ENCODE assay signal across 8 mouse cellular contexts in genomic region chr7:19362276-19362675, GRCm38 (mm10). TPM values are rescaled to one million over a fixed set of nuclear protein-coding genes. Genes with fewer than 3 reads are reported as not detected.
DNase-seq lines count a peak whose midpoint lies in the region; ATAC-seq and TF ChIP-seq lines count a peak whose summit lies in the region.

No protein-coding gene starts in this region.

- DNase-seq in kidney, adult 18-20 months: no peak
- DNase-seq in embryonic facial prominence, embryonic 14.5 days (ENCODE audit: low spot score): no peak
- DNase-seq in heart, postnatal 4 days: peak; percentile 49
- DNase-seq in adrenal gland, postnatal 14 days: no peak
- DNase-seq in spleen, postnatal 36 days (ENCODE audit: low spot score in 2 of 2): no peak
- DNase-seq in layer of hippocampus, adult 9-10 months (ENCODE audit: low spot score): no peak

- H3K9ac ChIP-seq in kidney, embryonic 15.5 days: no peak overlapping the region
- no peak overlapping the region for H3K9ac ChIP-seq in embryonic facial prominence, embryonic 14.5 days (ENCODE audit: low read depth, low read length)

- 0 out of 2 replicates have a peak, but pooled peaks cover 7% of the 10 kb centered on the region for H3K27me3 ChIP-seq in kidney, embryonic 15.5 days
- no peaks in the 10 kb centered on the region for H3K27me3 ChIP-seq in embryonic facial prominence, embryonic 14.5 days (replicated peaks; ENCODE audit: control insufficient read depth, insufficient read depth, low read length)
- no peaks in the 10 kb centered on the region for H3K27me3 ChIP-seq in myocyte (ENCODE audit: control insufficient read depth, insufficient read depth, insufficient read length)

- no peak for TF ChIP-seq POLR2A in myocyte (IDR thresholded peaks at IDR 0.05; ENCODE audit: insufficient read length, low read depth)

- H3K36me3 ChIP-seq in kidney, embryonic 15.5 days: peaks cover 9% of the 10 kb centered on the region
- H3K36me3 ChIP-seq in embryonic facial prominence, embryonic 14.5 days (ENCODE audit: control insufficient read depth, insufficient read depth, low read length): peaks cover under 1% of the 10 kb centered on the region; the same call in 1 of the 2 replicates
- no peaks in the 10 kb centered on the region for H3K36me3 ChIP-seq in myocyte (ENCODE audit: control insufficient read depth, insufficient read depth)

- 54% methylated on average over 4 of the region's 4 CpGs for WGBS in kidney, embryonic 15.5 days
- 36% methylated on average over 4 of the region's 4 CpGs for WGBS in embryonic facial prominence, embryonic 14.5 days

- no peak overlapping the region for H3K27ac ChIP-seq in kidney, embryonic 15.5 days
- no peak overlapping the region for H3K27ac ChIP-seq in embryonic facial prominence, embryonic 14.5 days (replicated peaks; ENCODE audit: low read depth, low read length)

- peaks cover 49% of the 10 kb centered on the region for H3K4me1 ChIP-seq in kidney, embryonic 15.5 days
- H3K4me1 ChIP-seq in embryonic facial prominence, embryonic 14.5 days (ENCODE audit: control insufficient read depth, insufficient read depth, low read length): peaks cover 8% of the 10 kb centered on the region; the same call in 1 of the 2 replicates

- H3K4me2 ChIP-seq in kidney, embryonic 15.5 days: peak overlapping the region; percentile 99
- peak overlapping the region; percentile 91 for H3K4me2 ChIP-seq in embryonic facial prominence, embryonic 14.5 days (ENCODE audit: low read depth, low read length)
- peak overlapping the region; percentile 82 for H3K4me2 ChIP-seq in myocyte (ENCODE audit: low read depth)

- ATAC-seq in kidney, embryonic 15.5 days (replicated peaks; ENCODE audit: low FRiP score): no peak
- no peak for ATAC-seq in embryonic facial prominence, embryonic 14.5 days (ENCODE audit: low read depth)

- H3K79me2 ChIP-seq in myocyte (ENCODE audit: control insufficient read depth, insufficient read depth): peaks cover 58% of the 10 kb centered on the region

- peak overlapping the region; percentile 34 for H3ac ChIP-seq in myocyte (ENCODE audit: control insufficient read depth, insufficient read length)

- 0 out of 2 replicates have a peak overlapping the region, but pooled peaks have one; percentile 86 for H3K4me3 ChIP-seq in kidney, embryonic 15.5 days (replicated peaks)
- peak overlapping the region; percentile 72 for H3K4me3 ChIP-seq in embryonic facial prominence, embryonic 14.5 days (ENCODE audit: low read depth, low read length)
- H3K4me3 ChIP-seq in myocyte: peak overlapping the region; percentile 90

- no peaks in the 10 kb centered on the region for H3K9me3 ChIP-seq in kidney, embryonic 15.5 days (replicated peaks)
- H3K9me3 ChIP-seq in embryonic facial prominence, embryonic 14.5 days (ENCODE audit: control insufficient read depth, low read length): no peaks in the 10 kb centered on the region

TF ChIP-seq in myocyte, 11 proteins besides CTCF, POLR2A, EP300 and RAD21:
- no peak for TF ChIP-seq TCF12 (IDR thresholded peaks at IDR 0.05; ENCODE audit: insufficient read depth, poor library complexity, severe bottlenecking)
- TF ChIP-seq CEBPB (IDR thresholded peaks at IDR 0.05; ENCODE audit: insufficient read depth, poor library complexity, severe bottlenecking): no peak
- TF ChIP-seq MYOD1 (IDR thresholded peaks at IDR 0.05; ENCODE audit: control insufficient read depth in 1 of 3, insufficient read length in 2 of 3, low read depth in 2 of 3): no peak
- no peak for TF ChIP-seq E2F4 (IDR thresholded peaks at IDR 0.05; ENCODE audit: insufficient read depth)
- TF ChIP-seq REST (IDR thresholded peaks at IDR 0.05; ENCODE audit: insufficient read depth, insufficient read length): no peak
- TF ChIP-seq USF1 (IDR thresholded peaks at IDR 0.05; ENCODE audit: low read depth): no peak

RNA-seq across cellular contexts. Expression of gene Ppp1r13l, which starts 2.7 kb away (rescaled TPM):
- 5.5 and 5.8 TPM in 2 replicates for polyA plus RNA-seq in kidney, embryonic 15.5 days (2015; fragmentation: Nextera tagmentation; extraction: Ambion mirVana)
- 11.2 and 11.6 TPM in 2 replicates for polyA plus RNA-seq in embryonic facial prominence, embryonic 14.5 days (2014; fragmentation: Nextera tagmentation; extraction: Ambion mirVana)
- total RNA-seq in heart, postnatal 4 days (2021): 10 to 100 TPM; 39.0 to 47.2 TPM
- 36.0 TPM for polyA plus RNA-seq in myocyte (2012; fragmentation: generic; extraction: Trizol)
- total RNA-seq in adrenal gland, postnatal 14 days (2021): 7.3 and 8.3 TPM in 2 replicates

RNA-seq across cellular contexts. Expression of gene Cd3eap, which starts 3.0 kb away (rescaled TPM):
- polyA plus RNA-seq in kidney, embryonic 15.5 days (2015; fragmentation: Nextera tagmentation; extraction: Ambion mirVana): 27.0 and 28.3 TPM in 2 replicates
- polyA plus RNA-seq in embryonic facial prominence, embryonic 14.5 days (2014; fragmentation: Nextera tagmentation; extraction: Ambion mirVana): 18.8 and 21.6 TPM in 2 replicates
- 1 to 10 TPM; 9.0 to 9.5 TPM for total RNA-seq in heart, postnatal 4 days (2021)
- polyA plus RNA-seq in myocyte (2012; fragmentation: generic; extraction: Trizol): 13.7 TPM
- total RNA-seq in adrenal gland, postnatal 14 days (2021): 12.2 and 14.5 TPM in 2 replicates

RNA-seq across cellular contexts. Expression of gene Ercc1, which starts 17.7 kb away (rescaled TPM):
- 85.7 and 87.2 TPM in 2 replicates for polyA plus RNA-seq in kidney, embryonic 15.5 days (2015; fragmentation: Nextera tagmentation; extraction: Ambion mirVana)
- 64.0 and 75.1 TPM in 2 replicates for polyA plus RNA-seq in embryonic facial prominence, embryonic 14.5 days (2014; fragmentation: Nextera tagmentation; extraction: Ambion mirVana)
- 10 to 100 TPM; 42.4 to 43.5 TPM for total RNA-seq in heart, postnatal 4 days (2021)
- polyA plus RNA-seq in myocyte (2012; fragmentation: generic; extraction: Trizol): 83.1 TPM
- 37.1 and 46.7 TPM in 2 replicates for total RNA-seq in adrenal gland, postnatal 14 days (2021)

RNA-seq across cellular contexts. Expression of gene Ercc2, which starts 19.5 kb away (rescaled TPM):
- 16.0 and 19.5 TPM in 2 replicates for polyA plus RNA-seq in kidney, embryonic 15.5 days (2015; fragmentation: Nextera tagmentation; extraction: Ambion mirVana)
- polyA plus RNA-seq in embryonic facial prominence, embryonic 14.5 days (2014; fragmentation: Nextera tagmentation; extraction: Ambion mirVana): 10.9 and 14.7 TPM in 2 replicates
- total RNA-seq in heart, postnatal 4 days (2021): 10 to 100 TPM; 13.8 to 18.6 TPM
- 11.5 TPM for polyA plus RNA-seq in myocyte (2012; fragmentation: generic; extraction: Trizol)
- 28.2 and 30.2 TPM in 2 replicates for total RNA-seq in adrenal gland, postnatal 14 days (2021)

RNA-seq across cellular contexts. Expression of gene Klc3, which starts 41.6 kb away (rescaled TPM):
- 5.1 and 6.3 TPM in 2 replicates for polyA plus RNA-seq in kidney, embryonic 15.5 days (2015; fragmentation: Nextera tagmentation; extraction: Ambion mirVana)
- 10.2 and 15.3 TPM in 2 replicates for polyA plus RNA-seq in embryonic facial prominence, embryonic 14.5 days (2014; fragmentation: Nextera tagmentation; extraction: Ambion mirVana)
- under 1 TPM; 0.33 to 0.36 TPM for total RNA-seq in heart, postnatal 4 days (2021)
- 3.5 TPM for polyA plus RNA-seq in myocyte (2012; fragmentation: generic; extraction: Trizol)
- 1.3 and 2.7 TPM in 2 replicates for total RNA-seq in adrenal gland, postnatal 14 days (2021)
